In genomic region chr9:53705491-53705991, GRCm38 (mm10) we compare ENCODE assay signal across 8 mouse cellular contexts. TPM values are rescaled to one million over a fixed set of nuclear protein-coding genes. Genes with fewer than 3 reads are reported as not detected.
DNase-seq lines count a peak whose midpoint lies in the region; ATAC-seq and TF ChIP-seq lines count a peak whose summit lies in the region.

No protein-coding gene starts in this region.

- TF ChIP-seq POLR2A in bone marrow, adult 2 months (IDR thresholded peaks at IDR 0.05; ENCODE audit: borderline replicate concordance, control insufficient read depth, low read depth, low read length): no peak

- peak overlapping the region; percentile 57 for H3K9ac ChIP-seq in forebrain, embryonic 15.5 days (replicated peaks)
- H3K9ac ChIP-seq in hindbrain, embryonic 14.5 days: peak overlapping the region; percentile 54
- peak overlapping the region; percentile 17; the same call in 1 of the 2 replicates for H3K9ac ChIP-seq in liver, embryonic 12.5 days

- H3K27me3 ChIP-seq in forebrain, embryonic 15.5 days: no peaks in the 10 kb centered on the region
- H3K27me3 ChIP-seq in hindbrain, embryonic 14.5 days (ENCODE audit: control insufficient read depth, insufficient read depth, low read length): no peaks in the 10 kb centered on the region
- peaks cover 14% of the 10 kb centered on the region for H3K27me3 ChIP-seq in liver, embryonic 12.5 days (replicated peaks)

- H3K4me1 ChIP-seq in bone marrow, adult 2 months (ENCODE audit: control insufficient read depth, insufficient read depth, low read length): no peaks in the 10 kb centered on the region
- peaks cover 13% of the 10 kb centered on the region; the same call in 1 of the 2 replicates for H3K4me1 ChIP-seq in forebrain, embryonic 15.5 days
- H3K4me1 ChIP-seq in hindbrain, embryonic 14.5 days (replicated peaks; ENCODE audit: control insufficient read depth, insufficient read depth, low read length): peaks cover 10% of the 10 kb centered on the region; the same call in 1 of the 2 replicates
- H3K4me1 ChIP-seq in liver, embryonic 12.5 days: peaks cover 15% of the 10 kb centered on the region

- H3K4me2 ChIP-seq in forebrain, embryonic 15.5 days (replicated peaks): peak overlapping the region; percentile 80
- H3K4me2 ChIP-seq in hindbrain, embryonic 14.5 days (replicated peaks): peak overlapping the region; percentile 73
- peak overlapping the region; percentile 78 for H3K4me2 ChIP-seq in liver, embryonic 12.5 days

- WGBS in bone marrow, adult 2 months: 1% methylated on average over 28 of the region's 28 CpGs
- under 1% methylated on average over 28 of the region's 28 CpGs for WGBS in forebrain, embryonic 15.5 days
- under 1% methylated on average over 28 of the region's 28 CpGs for WGBS in hindbrain, embryonic 14.5 days
- WGBS in liver, embryonic 12.5 days (ENCODE audit: insufficient replicate concordance): 2% methylated on average over 28 of the region's 28 CpGs

- peak overlapping the region; percentile 63 for H3K27ac ChIP-seq in bone marrow, adult 2 months (ENCODE audit: control insufficient read depth, insufficient read depth, low read depth, low read length, poor library complexity)
- H3K27ac ChIP-seq in forebrain, embryonic 15.5 days (replicated peaks): peak overlapping the region; percentile 8; the same call in 1 of the 2 replicates
- peak overlapping the region; percentile 1; the same call in 1 of the 2 replicates for H3K27ac ChIP-seq in hindbrain, embryonic 14.5 days
- H3K27ac ChIP-seq in liver, embryonic 12.5 days: no peak overlapping the region

- ATAC-seq in forebrain, embryonic 15.5 days (replicated peaks): peak; percentile 49
- ATAC-seq in hindbrain, embryonic 14.5 days (ENCODE audit: low FRiP score): peak; percentile 16
- no peak for ATAC-seq in liver, embryonic 12.5 days
- peak; percentile 16; the same call in 1 of the 2 replicates for ATAC-seq in monocyte, adult 5-6 weeks (replicated peaks; ENCODE audit: insufficient number of reproducible peaks, low FRiP score, low TSS enrichment, poor library complexity, severe bottlenecking)

- H3K4me3 ChIP-seq in bone marrow, adult 2 months (replicated peaks; ENCODE audit: control insufficient read depth, low read depth, low read length): peak overlapping the region; percentile 65
- peak overlapping the region; percentile 66 for H3K4me3 ChIP-seq in forebrain, embryonic 15.5 days
- H3K4me3 ChIP-seq in hindbrain, embryonic 14.5 days (replicated peaks; ENCODE audit: low read length): peak overlapping the region; percentile 60
- H3K4me3 ChIP-seq in liver, embryonic 12.5 days: peak overlapping the region; percentile 56

- no peak for TF ChIP-seq CTCF in bone marrow, adult 2 months (IDR thresholded peaks at IDR 0.05; ENCODE audit: control insufficient read depth, insufficient read depth, low read length)

- peak; percentile 12 for DNase-seq in adrenal gland, postnatal 10 days
- DNase-seq in adrenal gland, adult 2 months: no peak
- DNase-seq in hindbrain, embryonic 14.5 days (ENCODE audit: low spot score): peak; percentile 42
- DNase-seq in testis, postnatal 10 days (ENCODE audit: low spot score): peak; percentile 47

- no peaks in the 10 kb centered on the region for H3K9me3 ChIP-seq in forebrain, embryonic 15.5 days
- H3K9me3 ChIP-seq in hindbrain, embryonic 14.5 days (ENCODE audit: control insufficient read depth, low read length): no peaks in the 10 kb centered on the region
- no peaks in the 10 kb centered on the region for H3K9me3 ChIP-seq in liver, embryonic 12.5 days (replicated peaks)

- no peaks in the 10 kb centered on the region for H3K36me3 ChIP-seq in forebrain, embryonic 15.5 days
- no peaks in the 10 kb centered on the region for H3K36me3 ChIP-seq in hindbrain, embryonic 14.5 days (replicated peaks; ENCODE audit: control insufficient read depth, insufficient read depth)
- H3K36me3 ChIP-seq in liver, embryonic 12.5 days: no peaks in the 10 kb centered on the region

RNA-seq across cellular contexts. Expression of gene Rab39, which starts 0.5 kb away (rescaled TPM):
- total RNA-seq in adrenal gland, postnatal 10 days (2021): under 1 TPM; 0.72 to 0.73 TPM
- 1 to 10 TPM in 1 of 2 experiments, under 1 TPM in 1; 0.43 to 1.1 TPM for total RNA-seq in adrenal gland, adult 2 months (2021)
- polyA plus RNA-seq in adrenal gland, adult 2 months (2012; rRNA removed): 0.12 and 0.19 TPM in 2 replicates
- polyA plus RNA-seq in bone marrow, adult 2 months (2011; ENCODE audit: insufficient read depth, insufficient read length, low replicate concordance, missing spikeins): 0.54 TPM in 1 of 2 replicates, not detected in the other
- polyA plus RNA-seq in forebrain, embryonic 15.5 days (2015; fragmentation: Nextera tagmentation; extraction: Ambion mirVana): 3.7 and 4.2 TPM in 2 replicates
- 3.1 and 3.2 TPM in 2 replicates for polyA plus RNA-seq in hindbrain, embryonic 14.5 days (2014; fragmentation: Nextera tagmentation; extraction: Ambion mirVana)
- 0.43 and 0.51 TPM in 2 replicates for polyA plus RNA-seq in liver, embryonic 12.5 days (2016; fragmentation: Nextera tagmentation; extraction: Ambion mirVana)
- 5.1 to 9.4 TPM (median 8.1 TPM) in 3 replicates for total RNA-seq in monocyte, adult 5-6 weeks (2017)

RNA-seq across cellular contexts. Expression of gene Cul5, which starts 35.7 kb away (rescaled TPM):
- total RNA-seq in adrenal gland, postnatal 10 days (2021): 10 to 100 TPM; 29.8 to 36.0 TPM
- total RNA-seq in adrenal gland, adult 2 months (2021): 10 to 100 TPM; 32.2 to 35.8 TPM
- polyA plus RNA-seq in adrenal gland, adult 2 months (2012; rRNA removed): 6.5 and 7.5 TPM in 2 replicates
- 8.6 and 13.0 TPM in 2 replicates for polyA plus RNA-seq in bone marrow, adult 2 months (2011; ENCODE audit: insufficient read depth, insufficient read length, low replicate concordance, missing spikeins)
- 47.0 and 47.2 TPM in 2 replicates for polyA plus RNA-seq in forebrain, embryonic 15.5 days (2015; fragmentation: Nextera tagmentation; extraction: Ambion mirVana)
- 59.9 and 62.2 TPM in 2 replicates for polyA plus RNA-seq in hindbrain, embryonic 14.5 days (2014; fragmentation: Nextera tagmentation; extraction: Ambion mirVana)
- polyA plus RNA-seq in liver, embryonic 12.5 days (2016; fragmentation: Nextera tagmentation; extraction: Ambion mirVana): 20.3 and 23.3 TPM in 2 replicates
- 42.6 to 51.6 TPM (median 49.2 TPM) in 3 replicates for total RNA-seq in monocyte, adult 5-6 weeks (2017)
